Mouse (Mus musculus): Measurements from ENCODE around the gene N4bp2l1.
A peak's percentile ranks its signal among the peaks of the same experiment; 100 is the strongest.

N4bp2l1 gene

GRCm38 (mm10) chr5:150598202-150599119, 1.5 kb upstream of the N4bp2l1 start:
- DNase-seq: no peak

GRCm38 (mm10) chr5:150595366-150596016, 1.5 kb downstream of the N4bp2l1 start:
- no peak for DNase-seq

- DNase-seq: no peak
These were observed 2.2 kb downstream of the N4bp2l1 start for GRCm38 (mm10) chr5:150594649-150595339.

- DNase-seq: peak; percentile 78
These were observed 3.0 kb downstream of the N4bp2l1 start for GRCm38 (mm10) chr5:150593756-150594648.

- DNase-seq: peak; percentile 67 to 71
These were observed 3.9 kb downstream of the N4bp2l1 start for GRCm38 (mm10) chr5:150592904-150593755.

- no peak for DNase-seq
These were observed 4.6 kb downstream of the N4bp2l1 start for GRCm38 (mm10) chr5:150592186-150592903.

- no peak for DNase-seq
These were observed 7.0 kb downstream of the N4bp2l1 start for GRCm38 (mm10) chr5:150589945-150590344.

GRCm38 (mm10) chr5:150584337-150584729, 12.7 kb downstream of the N4bp2l1 start:
- DNase-seq: no peak

- DNase-seq: peak; percentile 40 to 57
These were observed 13.2 kb downstream of the N4bp2l1 start for GRCm38 (mm10) chr5:150583622-150584336.

GRCm38 (mm10) chr5:150583181-150583580, 13.8 kb downstream of the N4bp2l1 start:
- no peak for DNase-seq

GRCm38 (mm10) chr5:150581180-150581579, 15.8 kb downstream of the N4bp2l1 start:
- no peak for DNase-seq

- DNase-seq: no peak
These were observed 18.3 kb downstream of the N4bp2l1 start for GRCm38 (mm10) chr5:150578613-150579171.

GRCm38 (mm10) chr5:150576832-150577231, 20.2 kb downstream of the N4bp2l1 start:
- DNase-seq: no peak

- no peak for DNase-seq
These were observed 22.1 kb downstream of the N4bp2l1 start for GRCm38 (mm10) chr5:150574885-150575284.

- DNase-seq: no peak
These were observed 22.6 kb downstream of the N4bp2l1 start for GRCm38 (mm10) chr5:150574403-150574802.

GRCm38 (mm10) chr5:150570496-150571219, 26.3 kb downstream of the N4bp2l1 start:
- DNase-seq: no peak

- DNase-seq: no peak
These were observed 30.0 kb downstream of the N4bp2l1 start for GRCm38 (mm10) chr5:150566971-150567370.

GRCm38 (mm10) chr5:150566226-150566625, 30.8 kb downstream of the N4bp2l1 start:
- no peak for DNase-seq

- DNase-seq: no peak
These were observed 32.6 kb downstream of the N4bp2l1 start for GRCm38 (mm10) chr5:150564426-150564825.
